Mouse (Mus musculus) 3134 (cell line): ENCODE results near the gene Gm37596.
"Not testable (repeated sequence)": the region's sequence is repeated elsewhere in the genome, so short reads cannot be mapped to it uniquely, and the experiment has no call there.

Experiments used
- DNase-seq: peaks from one replicate; pipeline ENCODE4 v3.0.0-alpha.2; 2011; ENCODE audit warnings: low spot score; ENCODE audit not compliant: insufficient read length; ENCODE audit errors: extremely low read depth

The Gm37596 gene

DNA sequence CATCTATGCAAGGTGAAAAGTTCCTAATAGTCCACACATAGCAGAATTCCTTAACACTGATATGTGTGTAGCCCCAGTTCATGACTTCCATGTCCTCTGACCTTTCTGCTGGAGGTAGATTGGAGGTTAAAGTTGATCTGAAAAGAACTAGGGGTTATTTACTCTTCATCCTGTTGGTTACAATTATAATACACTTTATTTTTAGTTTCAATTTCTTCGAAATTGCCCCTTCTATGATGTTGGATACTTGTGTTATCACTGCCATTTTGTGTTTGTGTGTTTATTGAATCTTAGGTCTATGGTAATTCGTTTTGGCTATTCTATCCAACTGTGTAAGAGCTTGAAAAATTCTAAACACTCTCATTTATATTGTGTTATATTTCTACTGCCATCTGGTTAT, at the start of gene Gm37596:
TSS of gene Gm37596 (minus strand) at position 101 of the 400 bp plus-strand sequence.
- DNase-seq: not testable (repeated sequence)

DNA sequence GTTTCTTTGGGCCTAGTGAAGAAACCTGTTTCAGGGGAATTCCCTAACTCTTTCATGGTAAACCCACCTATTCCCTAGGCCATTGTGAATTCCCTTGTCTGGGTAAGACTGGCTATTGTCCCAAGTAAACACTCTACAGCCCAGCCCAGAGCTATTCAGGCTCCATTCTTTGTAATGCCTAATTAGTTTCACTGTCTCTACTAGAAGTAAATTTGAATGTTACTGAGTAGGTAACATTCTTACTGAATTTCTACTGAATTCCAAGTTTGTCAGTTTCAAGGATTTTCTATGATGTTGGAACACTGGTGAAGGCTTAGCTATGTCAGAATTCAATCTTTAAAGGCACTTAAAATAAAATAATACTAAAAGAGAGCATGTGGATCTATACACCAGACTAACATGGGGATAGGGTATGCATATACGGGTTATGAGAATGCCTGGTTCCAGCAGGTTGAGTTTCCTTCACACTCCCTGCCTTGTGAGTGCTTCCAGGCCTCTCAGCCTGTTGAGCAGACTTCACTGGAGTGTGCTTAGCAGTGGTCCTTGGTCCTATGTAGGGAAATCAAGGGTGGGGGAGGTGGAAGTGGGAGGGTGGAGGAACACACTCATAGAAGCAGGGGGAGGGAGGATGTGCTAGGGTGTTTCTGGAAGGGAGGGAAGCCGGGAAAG, 16.2 kb upstream of the Gm37596 start:
- not testable (repeated sequence) for DNase-seq

DNA sequence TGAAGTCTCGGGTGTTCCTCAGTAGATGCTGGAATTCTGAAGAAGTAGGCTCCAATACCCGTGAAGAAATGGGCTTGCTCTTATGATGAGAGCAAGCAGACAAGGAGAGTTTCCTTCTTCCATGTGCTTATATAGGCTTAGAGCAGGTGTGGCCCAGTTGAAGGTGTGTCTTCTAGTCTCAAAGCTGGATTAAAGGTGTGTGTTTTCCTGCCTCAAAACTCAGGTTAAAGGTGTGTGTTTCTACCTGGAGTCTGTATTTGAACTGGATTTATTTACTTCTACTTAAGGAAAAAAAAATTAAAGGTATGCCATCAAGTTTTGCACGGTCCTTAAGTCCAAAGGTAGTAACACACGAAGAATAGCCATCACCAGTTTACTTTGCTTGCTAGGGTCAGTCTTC, 16.7 kb downstream of the Gm37596 start, which contains the start of gene Tdpoz1:
TSS of gene Tdpoz1 (minus strand) at position 101 of the 400 bp plus-strand sequence.
- not testable (repeated sequence) for DNase-seq

DNA sequence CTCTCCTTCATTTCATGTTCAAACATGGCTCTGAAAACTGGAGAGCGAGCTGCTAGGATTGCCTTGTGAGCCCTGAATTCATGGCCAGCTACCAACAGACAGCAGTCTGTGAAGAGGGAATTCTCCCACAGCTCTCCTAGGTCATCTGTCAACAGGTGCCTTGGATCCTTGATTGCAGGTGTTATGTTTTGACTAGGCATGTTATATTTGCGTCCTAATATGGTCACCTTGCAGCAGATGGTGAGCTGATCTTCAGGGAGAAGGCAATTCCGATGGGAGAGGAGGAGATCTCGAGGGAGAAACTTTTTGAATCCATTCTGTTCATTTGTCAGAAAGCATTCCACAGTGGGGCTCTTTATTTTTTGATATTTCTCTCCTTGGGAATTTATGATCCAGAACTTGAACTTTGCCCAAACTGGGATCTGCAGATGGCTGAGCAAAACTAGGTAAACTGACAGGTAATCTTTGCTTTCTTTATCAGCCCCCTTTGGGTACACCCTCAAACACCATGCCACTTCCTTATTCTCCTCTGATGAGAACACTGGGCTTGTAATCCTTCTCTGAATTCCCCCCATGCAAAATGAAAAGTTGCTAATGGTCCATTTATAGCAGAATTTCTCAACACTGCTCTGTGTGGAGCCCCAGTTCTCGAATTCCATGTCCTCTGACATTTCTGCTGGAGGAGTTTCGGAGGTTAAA, 21.9 kb downstream of the Gm37596 start:
- not testable (repeated sequence) for DNase-seq

DNA sequence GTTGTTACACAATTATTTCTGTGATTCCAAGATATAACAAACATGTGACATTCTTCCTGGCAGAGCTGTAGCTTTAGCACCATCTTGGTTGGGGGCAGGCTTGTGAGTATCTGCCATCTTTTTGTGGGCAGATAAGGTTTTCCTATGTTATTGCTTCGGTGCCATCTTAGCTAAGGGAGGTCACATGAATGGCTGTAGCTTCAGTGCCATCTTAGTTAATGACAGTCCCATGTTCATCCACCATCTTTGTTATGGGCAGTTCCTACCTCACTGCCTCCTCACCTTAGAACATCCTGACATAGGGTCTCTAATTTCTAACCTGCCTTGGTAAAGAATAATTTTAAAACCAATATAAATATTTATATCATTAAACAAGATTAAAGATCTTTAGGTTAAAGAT, 38.6 kb downstream of the Gm37596 start:
- DNase-seq: no peak

DNA sequence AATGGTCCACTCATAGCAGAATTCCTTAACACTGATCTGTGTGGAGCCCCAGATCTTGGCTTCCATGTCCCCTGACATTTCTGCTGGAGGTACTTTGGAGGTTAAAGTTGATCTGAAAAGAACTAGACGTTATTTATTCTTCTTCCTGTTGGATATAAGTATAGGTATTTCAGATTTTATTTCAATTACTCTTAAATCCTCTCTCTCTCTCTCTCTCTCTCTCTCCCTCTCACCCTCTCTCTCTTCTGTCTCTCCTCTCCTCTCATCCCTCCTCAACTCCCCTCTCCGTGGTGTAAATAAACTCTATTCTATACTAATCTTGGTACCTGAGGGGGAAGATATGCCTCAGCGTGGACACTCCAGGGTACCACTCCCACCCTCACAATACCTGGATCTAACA, 40.3 kb downstream of the Gm37596 start, which contains the start of gene Tdpoz2:
TSS of gene Tdpoz2 (minus strand) at position 101 of the 400 bp plus-strand sequence.
- no peak for DNase-seq
